Mouse (Mus musculus): Measurements from ENCODE around the gene Mapk1.

DNA sequence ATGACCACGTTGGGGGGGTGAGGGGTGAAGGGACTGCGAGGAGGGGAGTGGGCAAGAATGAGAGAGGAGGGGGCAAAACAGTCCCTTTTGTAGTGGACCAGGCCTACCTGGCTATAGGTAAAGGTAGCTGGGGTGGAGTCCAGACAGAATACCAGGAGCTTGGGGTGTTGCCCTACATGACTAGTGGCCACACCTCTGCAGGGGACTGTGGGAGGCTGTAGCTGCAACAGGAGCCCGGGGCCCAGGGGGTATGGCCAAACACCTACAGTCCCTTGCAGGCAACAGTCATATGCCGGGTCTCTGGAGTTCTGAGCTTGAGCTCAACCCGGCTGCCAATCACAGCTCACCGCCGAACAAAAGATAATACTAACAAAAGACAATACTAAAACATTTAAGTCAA, 68.9 kb downstream of the Mapk1 start:
- TF ChIP-seq POLR2A (IDR thresholded peaks at IDR 0.05; ENCODE audit: borderline replicate concordance, extremely low read depth, insufficient read depth, insufficient read length, poor library complexity, severe bottlenecking) (no peak), CTCF (IDR thresholded peaks at IDR 0.05; ENCODE audit: borderline replicate concordance, extremely low read depth, insufficient read depth, insufficient read length) (no peak)
